Mouse (Mus musculus): Measurements from ENCODE around the gene Arrdc4. TPM values are rescaled to one million over a fixed set of nuclear protein-coding genes. Genes with fewer than 3 reads are reported as not detected.

Gene Arrdc4
- polyA plus RNA-seq, 1 experiment, result 3.1 TPM

GRCm38 (mm10) chr7:68709319-68709573 is 39.8 kb downstream of the Arrdc4 start:
- Histone ChIP-seq H3K4me3 (ENCODE audit: control insufficient read depth, low read depth, low read length) (no peak overlapping the region), H3K36me3 (ENCODE audit: control insufficient read depth, insufficient read depth, low read length) (no peaks in the 10 kb centered on the region), H3K27me3 (ENCODE audit: control insufficient read depth, insufficient read depth, low read length) (no peaks in the 10 kb centered on the region), H3K4me1 (ENCODE audit: control insufficient read depth, insufficient read depth, low read length) (no peaks in the 10 kb centered on the region), H3K27ac (ENCODE audit: control insufficient read depth, insufficient read depth, low read depth, low read length) (no peak overlapping the region)
- TF ChIP-seq POLR2A (IDR thresholded peaks at IDR 0.05; ENCODE audit: control insufficient read depth, low read depth, low read length) (no peak), CTCF (IDR thresholded peaks at IDR 0.05; ENCODE audit: control insufficient read depth, insufficient read depth, insufficient replicate concordance, low read depth, low read length) (no peak)

DNA sequence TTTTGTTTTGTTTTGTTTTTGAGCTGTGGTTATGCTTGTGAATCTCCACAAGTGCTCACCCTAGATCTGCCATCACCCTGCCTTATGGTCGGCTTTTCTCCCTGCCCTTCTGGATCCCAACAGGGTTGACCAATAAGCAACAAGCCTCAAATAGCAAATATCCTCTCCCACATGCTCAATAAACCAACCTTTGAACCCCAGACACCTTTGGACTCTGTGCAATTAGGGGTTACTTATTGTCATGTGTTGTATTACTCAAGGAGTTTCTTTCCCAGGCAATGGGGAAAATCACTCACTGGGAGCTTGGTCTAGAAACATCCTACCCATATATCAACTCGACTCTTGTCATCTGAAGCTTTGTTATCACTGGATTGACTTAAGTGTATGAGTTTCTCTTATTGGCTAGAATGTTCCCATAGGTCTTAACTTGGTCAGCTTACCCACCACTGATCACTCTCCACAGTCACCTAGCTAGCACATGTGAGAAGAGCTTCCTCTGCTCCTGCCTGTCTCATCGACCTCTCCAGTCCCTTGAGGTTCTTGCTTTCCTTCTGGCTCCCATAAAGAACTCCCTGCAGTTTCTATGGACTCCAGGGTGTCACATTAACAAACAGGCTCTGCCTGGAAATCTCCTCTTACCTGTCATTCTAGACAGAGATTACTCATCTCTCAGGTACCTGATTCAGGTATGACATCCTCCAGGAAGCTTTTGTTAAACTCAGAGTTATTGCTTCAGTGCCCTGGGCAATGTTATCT is 40.3 kb downstream of the Arrdc4 start:
- no peak for TF ChIP-seq CTCF (IDR thresholded peaks at IDR 0.05; ENCODE audit: control insufficient read depth, insufficient read depth, insufficient replicate concordance, low read depth, low read length)
- TF ChIP-seq POLR2A (IDR thresholded peaks at IDR 0.05; ENCODE audit: control insufficient read depth, low read depth, low read length), result no peak
- H3K27me3 ChIP-seq (ENCODE audit: control insufficient read depth, insufficient read depth, low read length), result no peaks in the 10 kb centered on the region
- H3K4me3 ChIP-seq (ENCODE audit: control insufficient read depth, low read depth, low read length), result no peak overlapping the region
- no peak overlapping the region for H3K27ac ChIP-seq (ENCODE audit: control insufficient read depth, insufficient read depth, low read depth, low read length)
- H3K4me1 ChIP-seq (ENCODE audit: control insufficient read depth, insufficient read depth, low read length), result no peaks in the 10 kb centered on the region
- H3K36me3 ChIP-seq (ENCODE audit: control insufficient read depth, insufficient read depth, low read length), result no peaks in the 10 kb centered on the region

DNA sequence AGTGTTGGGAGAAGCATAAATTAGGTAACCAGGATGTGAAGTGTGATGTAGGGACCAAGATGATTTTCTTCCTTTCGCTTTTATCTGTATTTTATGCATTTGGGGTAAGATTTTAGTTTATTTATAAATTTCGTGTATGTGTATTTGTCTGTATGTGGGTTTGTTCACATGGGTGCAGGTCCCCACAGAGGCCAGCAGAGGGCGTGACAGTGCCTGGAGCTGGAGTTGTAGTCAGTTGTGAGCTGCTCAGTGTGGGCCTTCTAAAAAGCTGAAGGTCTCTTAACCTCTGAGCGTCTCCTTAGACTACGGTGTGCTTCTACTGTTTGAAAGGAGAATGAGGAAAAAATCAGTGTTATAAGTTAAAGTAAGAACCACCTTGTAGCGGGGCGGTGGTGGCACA is 43.9 kb downstream of the Arrdc4 start:
- Histone ChIP-seq H3K4me3 (ENCODE audit: control insufficient read depth, low read depth, low read length) (no peak overlapping the region), H3K27me3 (ENCODE audit: control insufficient read depth, insufficient read depth, low read length) (no peaks in the 10 kb centered on the region), H3K36me3 (ENCODE audit: control insufficient read depth, insufficient read depth, low read length) (no peaks in the 10 kb centered on the region), H3K4me1 (ENCODE audit: control insufficient read depth, insufficient read depth, low read length) (no peaks in the 10 kb centered on the region), H3K27ac (ENCODE audit: control insufficient read depth, insufficient read depth, low read depth, low read length) (no peak overlapping the region)
- TF ChIP-seq CTCF (IDR thresholded peaks at IDR 0.05; ENCODE audit: control insufficient read depth, insufficient read depth, insufficient replicate concordance, low read depth, low read length) (peak; percentile 77; the same call in 1 of the 2 replicates), POLR2A (IDR thresholded peaks at IDR 0.05; ENCODE audit: control insufficient read depth, low read depth, low read length) (no peak)

GRCm38 (mm10) chr7:68697313-68697712 is 51.7 kb downstream of the Arrdc4 start:
- no peak overlapping the region for H3K4me3 ChIP-seq (ENCODE audit: control insufficient read depth, low read depth, low read length)
- H3K36me3 ChIP-seq (ENCODE audit: control insufficient read depth, insufficient read depth, low read length), result no peaks in the 10 kb centered on the region
- no peak for TF ChIP-seq POLR2A (IDR thresholded peaks at IDR 0.05; ENCODE audit: control insufficient read depth, low read depth, low read length)
- no peak for TF ChIP-seq CTCF (IDR thresholded peaks at IDR 0.05; ENCODE audit: control insufficient read depth, insufficient read depth, insufficient replicate concordance, low read depth, low read length)
- no peaks in the 10 kb centered on the region for H3K4me1 ChIP-seq (ENCODE audit: control insufficient read depth, insufficient read depth, low read length)
- H3K27ac ChIP-seq (ENCODE audit: control insufficient read depth, insufficient read depth, low read depth, low read length), result no peak overlapping the region
- no peaks in the 10 kb centered on the region for H3K27me3 ChIP-seq (ENCODE audit: control insufficient read depth, insufficient read depth, low read length)

DNA sequence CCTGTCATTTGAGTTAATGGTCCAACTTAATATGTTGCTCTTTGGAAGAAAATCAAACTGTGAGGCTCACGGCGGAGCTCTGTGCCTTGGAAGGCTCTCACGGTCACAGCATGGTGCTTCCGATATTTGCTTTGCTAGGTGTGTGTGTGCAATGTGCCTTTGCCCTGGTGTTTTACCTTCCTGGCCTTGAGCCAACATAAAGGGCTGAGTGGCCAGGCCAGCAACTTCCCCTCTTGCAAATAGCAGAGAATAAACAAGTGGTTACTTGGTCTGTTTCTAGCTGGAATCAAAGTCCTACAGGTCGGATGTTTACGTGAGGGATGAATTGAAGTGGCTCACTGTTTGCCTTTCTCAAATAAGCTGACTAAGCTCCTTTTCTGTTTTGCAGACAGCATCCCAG is 52.1 kb downstream of the Arrdc4 start:
- Histone ChIP-seq H3K4me1 (ENCODE audit: control insufficient read depth, insufficient read depth, low read length) (no peaks in the 10 kb centered on the region), H3K27me3 (ENCODE audit: control insufficient read depth, insufficient read depth, low read length) (no peaks in the 10 kb centered on the region), H3K4me3 (ENCODE audit: control insufficient read depth, low read depth, low read length) (no peak overlapping the region), H3K36me3 (ENCODE audit: control insufficient read depth, insufficient read depth, low read length) (no peaks in the 10 kb centered on the region), H3K27ac (ENCODE audit: control insufficient read depth, insufficient read depth, low read depth, low read length) (no peak overlapping the region)
- TF ChIP-seq POLR2A (IDR thresholded peaks at IDR 0.05; ENCODE audit: control insufficient read depth, low read depth, low read length) (no peak), CTCF (IDR thresholded peaks at IDR 0.05; ENCODE audit: control insufficient read depth, insufficient read depth, insufficient replicate concordance, low read depth, low read length) (no peak)

DNA sequence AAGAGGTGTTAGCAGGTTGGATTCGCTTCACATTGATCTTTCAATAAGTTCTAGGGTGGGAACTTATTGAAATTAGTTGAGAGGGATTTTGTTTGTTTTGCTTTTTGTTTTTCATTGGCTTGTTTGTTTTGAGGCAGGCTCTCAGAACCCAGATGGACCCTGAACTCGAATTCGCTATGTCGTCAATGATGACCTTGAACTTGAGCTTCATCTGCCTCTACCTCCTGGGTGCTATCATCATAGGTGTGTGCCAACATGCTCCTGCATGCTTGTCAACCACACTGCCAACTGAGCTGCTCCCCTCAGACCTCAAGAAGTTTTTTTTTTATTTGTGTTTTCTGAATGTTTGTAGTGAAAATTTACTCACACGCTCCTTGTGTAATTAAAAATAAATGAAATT is 52.6 kb downstream of the Arrdc4 start:
- Histone ChIP-seq H3K36me3 (ENCODE audit: control insufficient read depth, insufficient read depth, low read length) (no peaks in the 10 kb centered on the region), H3K27me3 (ENCODE audit: control insufficient read depth, insufficient read depth, low read length) (no peaks in the 10 kb centered on the region), H3K4me3 (ENCODE audit: control insufficient read depth, low read depth, low read length) (no peak overlapping the region), H3K4me1 (ENCODE audit: control insufficient read depth, insufficient read depth, low read length) (no peaks in the 10 kb centered on the region), H3K27ac (ENCODE audit: control insufficient read depth, insufficient read depth, low read depth, low read length) (no peak overlapping the region)
- TF ChIP-seq POLR2A (IDR thresholded peaks at IDR 0.05; ENCODE audit: control insufficient read depth, low read depth, low read length) (no peak), CTCF (IDR thresholded peaks at IDR 0.05; ENCODE audit: control insufficient read depth, insufficient read depth, insufficient replicate concordance, low read depth, low read length) (no peak)

GRCm38 (mm10) chr7:68692731-68693130 is 56.3 kb downstream of the Arrdc4 start:
- Histone ChIP-seq H3K27me3 (ENCODE audit: control insufficient read depth, insufficient read depth, low read length) (no peaks in the 10 kb centered on the region), H3K4me3 (ENCODE audit: control insufficient read depth, low read depth, low read length) (no peak overlapping the region), H3K4me1 (ENCODE audit: control insufficient read depth, insufficient read depth, low read length) (no peaks in the 10 kb centered on the region), H3K27ac (ENCODE audit: control insufficient read depth, insufficient read depth, low read depth, low read length) (no peak overlapping the region), H3K36me3 (ENCODE audit: control insufficient read depth, insufficient read depth, low read length) (no peaks in the 10 kb centered on the region)
- TF ChIP-seq CTCF (IDR thresholded peaks at IDR 0.05; ENCODE audit: control insufficient read depth, insufficient read depth, insufficient replicate concordance, low read depth, low read length) (no peak), POLR2A (IDR thresholded peaks at IDR 0.05; ENCODE audit: control insufficient read depth, low read depth, low read length) (no peak)

Measured in testis, adult 2 months (tissue).